In the genomic region with DNA sequence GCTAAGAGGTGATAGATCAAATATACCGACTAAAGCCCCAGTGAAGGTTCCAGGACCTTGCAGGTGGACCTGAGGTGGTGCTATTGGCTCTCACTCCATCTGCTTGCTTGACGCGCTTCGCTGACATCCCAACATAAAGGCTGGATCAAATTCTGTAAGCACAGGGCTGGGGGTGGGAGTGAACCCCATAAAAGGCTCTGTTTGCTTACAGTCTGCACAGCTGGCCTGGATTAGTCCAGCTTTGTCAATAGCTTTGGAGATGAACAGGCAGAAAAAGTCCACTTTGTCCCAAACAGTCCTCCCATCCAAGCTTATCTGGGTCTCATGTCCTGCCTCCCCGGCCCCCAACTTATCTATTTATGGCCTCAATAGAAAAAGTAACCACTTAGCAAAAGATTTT, we compare ENCODE assay signal across 30 mouse cellular contexts.
DNase-seq lines count a peak whose midpoint lies in the region; ATAC-seq and TF ChIP-seq lines count a peak whose summit lies in the region.
"Had no signal": no experiment of that assay in that cellular context is flagged by ENCODE, and none has a peak within 500 bp of the region (broad histone marks: within the 10 kb centered on the region; RNA-seq: fewer than 3 reads in every experiment).

No protein-coding gene starts in this region.

- no peaks in the 10 kb centered on the region for H3K36me3 ChIP-seq in intestine, embryonic 16.5 days (ENCODE audit: control insufficient read depth, insufficient read depth, low read length)
- H3K36me3 ChIP-seq in intestine, postnatal 0 days (ENCODE audit: control insufficient read depth, insufficient read depth), result no peaks in the 10 kb centered on the region
- no peaks in the 10 kb centered on the region for H3K36me3 ChIP-seq in kidney, postnatal 0 days (ENCODE audit: insufficient read depth, low read length)
- H3K36me3 ChIP-seq in stomach, embryonic 16.5 days (ENCODE audit: control insufficient read depth, insufficient read depth, low read length), result no peaks in the 10 kb centered on the region
- no peaks in the 10 kb centered on the region for H3K36me3 ChIP-seq in stomach, postnatal 0 days (ENCODE audit: control insufficient read depth, insufficient read depth, low read length)
- H3K36me3 ChIP-seq: embryonic facial prominence, embryonic 13.5 days; G1E; heart, embryonic 12.5 days; hindbrain, embryonic 13.5 days; limb, embryonic 15.5 days; liver, embryonic 13.5 days; neural tube, embryonic 12.5 days had no signal

- peaks cover 3% of the 10 kb centered on the region; the same call in 1 of the 2 replicates for H3K4me1 ChIP-seq in intestine, embryonic 16.5 days (ENCODE audit: control insufficient read depth, insufficient read depth, low read length)
- H3K4me1 ChIP-seq in intestine, postnatal 0 days (replicated peaks; ENCODE audit: control insufficient read depth, insufficient read depth, low read length), result no peaks in the 10 kb centered on the region; the same call in 1 of the 2 replicates
- no peaks in the 10 kb centered on the region for H3K4me1 ChIP-seq in kidney, postnatal 0 days (replicated peaks; ENCODE audit: insufficient read depth, low read length)
- H3K4me1 ChIP-seq in stomach, embryonic 16.5 days (ENCODE audit: control insufficient read depth, insufficient read depth, low read length), result peaks cover 6% of the 10 kb centered on the region; the same call in 1 of the 2 replicates
- no peaks in the 10 kb centered on the region for H3K4me1 ChIP-seq in stomach, postnatal 0 days (replicated peaks; ENCODE audit: control insufficient read depth, insufficient read depth)
- H3K4me1 ChIP-seq: hindbrain, embryonic 13.5 days; liver, embryonic 13.5 days; neural tube, embryonic 12.5 days had no signal

- no peak overlapping the region for H3K9ac ChIP-seq in intestine, embryonic 16.5 days (ENCODE audit: low read depth, low read length)
- no peak overlapping the region for H3K9ac ChIP-seq in intestine, postnatal 0 days (ENCODE audit: low read depth, low read length)
- no peak overlapping the region for H3K9ac ChIP-seq in kidney, postnatal 0 days (ENCODE audit: low read depth, low read length)
- H3K9ac ChIP-seq in stomach, embryonic 16.5 days (ENCODE audit: low read length), result no peak overlapping the region
- no peak overlapping the region for H3K9ac ChIP-seq in stomach, postnatal 0 days (ENCODE audit: low read length)
- H3K9ac ChIP-seq: embryonic facial prominence, embryonic 13.5 days; heart, embryonic 12.5 days; hindbrain, embryonic 13.5 days; limb, embryonic 15.5 days; liver, embryonic 13.5 days; neural tube, embryonic 12.5 days had no signal

- no peak overlapping the region for H3K4me2 ChIP-seq in intestine, embryonic 16.5 days (ENCODE audit: low read depth, low read length)
- no peak overlapping the region for H3K4me2 ChIP-seq in intestine, postnatal 0 days (replicated peaks; ENCODE audit: low read depth)
- H3K4me2 ChIP-seq in kidney, postnatal 0 days (ENCODE audit: low read length), result no peak overlapping the region
- no peak overlapping the region for H3K4me2 ChIP-seq in stomach, embryonic 16.5 days (ENCODE audit: low read depth, low read length)
- H3K4me2 ChIP-seq in stomach, postnatal 0 days (replicated peaks; ENCODE audit: low read depth), result no peak overlapping the region
- H3K4me2 ChIP-seq: embryonic facial prominence, embryonic 13.5 days; heart, embryonic 12.5 days; hindbrain, embryonic 13.5 days; limb, embryonic 15.5 days; liver, embryonic 13.5 days; neural tube, embryonic 12.5 days had no signal

- H3K27me3 ChIP-seq in intestine, embryonic 16.5 days (replicated peaks; ENCODE audit: control insufficient read depth, insufficient read depth, low read length), result no peaks in the 10 kb centered on the region
- H3K27me3 ChIP-seq in intestine, postnatal 0 days (replicated peaks; ENCODE audit: control insufficient read depth, insufficient read depth, low read length), result no peaks in the 10 kb centered on the region
- H3K27me3 ChIP-seq in kidney, postnatal 0 days (ENCODE audit: insufficient read depth, low read length), result no peaks in the 10 kb centered on the region
- no peaks in the 10 kb centered on the region for H3K27me3 ChIP-seq in stomach, embryonic 16.5 days (ENCODE audit: control insufficient read depth, insufficient read depth, low read length)
- H3K27me3 ChIP-seq in stomach, postnatal 0 days (ENCODE audit: control insufficient read depth, insufficient read depth, low read length), result no peaks in the 10 kb centered on the region
- H3K27me3 ChIP-seq: embryonic facial prominence, embryonic 13.5 days; hindbrain, embryonic 13.5 days; limb, embryonic 15.5 days; liver, embryonic 13.5 days; neural tube, embryonic 12.5 days; Patski had no signal

- H3K4me3 ChIP-seq in intestine, embryonic 16.5 days (ENCODE audit: low read length), result no peak overlapping the region
- H3K4me3 ChIP-seq in intestine, postnatal 0 days (ENCODE audit: low read depth, low read length), result no peak overlapping the region
- H3K4me3 ChIP-seq in kidney, postnatal 0 days (replicated peaks; ENCODE audit: low read depth, low read length), result no peak overlapping the region
- H3K4me3 ChIP-seq in stomach, embryonic 16.5 days (replicated peaks; ENCODE audit: low read length), result no peak overlapping the region
- H3K4me3 ChIP-seq in stomach, postnatal 0 days (ENCODE audit: low read depth, low read length), result no peak overlapping the region
- H3K4me3 ChIP-seq in layer of hippocampus, adult 2 months, result no peak overlapping the region
- H3K4me3 ChIP-seq: embryonic facial prominence, embryonic 13.5 days; erythroblast, embryonic 14.5 days; gastrocnemius, adult 2 months; heart, adult 2 months; heart, embryonic 12.5 days; hindbrain, embryonic 13.5 days; limb, embryonic 15.5 days; liver, embryonic 13.5 days; myocyte; neural tube, embryonic 12.5 days had no signal

- H3K9me3 ChIP-seq in intestine, embryonic 16.5 days (ENCODE audit: control insufficient read depth, low read length), result no peaks in the 10 kb centered on the region
- no peaks in the 10 kb centered on the region for H3K9me3 ChIP-seq in intestine, postnatal 0 days (ENCODE audit: control insufficient read depth)
- H3K9me3 ChIP-seq in kidney, postnatal 0 days (replicated peaks; ENCODE audit: low read length), result no peaks in the 10 kb centered on the region
- H3K9me3 ChIP-seq in stomach, embryonic 16.5 days (replicated peaks; ENCODE audit: control insufficient read depth, low read length), result no peaks in the 10 kb centered on the region
- no peaks in the 10 kb centered on the region for H3K9me3 ChIP-seq in stomach, postnatal 0 days (ENCODE audit: control insufficient read depth, low read length)
- H3K9me3 ChIP-seq: embryonic facial prominence, embryonic 13.5 days; G1E; heart, embryonic 12.5 days; hindbrain, embryonic 13.5 days; limb, embryonic 15.5 days; liver, embryonic 13.5 days; neural tube, embryonic 12.5 days had no signal

- peak; percentile 62 for ATAC-seq in intestine, embryonic 16.5 days
- ATAC-seq in intestine, postnatal 0 days, result no peak; the same call in 1 of the 2 replicates
- ATAC-seq in kidney, postnatal 0 days (replicated peaks; ENCODE audit: low FRiP score, low read depth), result no peak
- ATAC-seq in stomach, embryonic 16.5 days (ENCODE audit: insufficient read depth, low FRiP score), result peak; percentile 61; the same call in 1 of the 2 replicates
- no peak for ATAC-seq in stomach, postnatal 0 days (ENCODE audit: low FRiP score, low TSS enrichment)
- ATAC-seq: forebrain, embryonic 16.5 days; lung, postnatal 0 days; Patski had no signal

- peak; percentile 67 for DNase-seq in kidney, postnatal 0 days (ENCODE audit: low spot score)
- no peak for DNase-seq in kidney, adult 8-10 months
- DNase-seq in stomach, postnatal 0 days (ENCODE audit: low spot score), result no peak
- DNase-seq in layer of hippocampus, adult 2 months (ENCODE audit: low spot score in 2 of 2), result no peak
- DNase-seq: adrenal gland, postnatal 10 days; cerebellum, adult 8-10 months; cerebellum, postnatal 25 days; gastrocnemius, adult 2 months; heart, adult 2 months; heart, postnatal 4 days; layer of hippocampus, adult 9-11 months; liver, embryonic 13.5 days; lung, adult 18-20 months; right cerebral cortex, adult 18-20 months; thymus, postnatal 4 days had no signal

- H3K27ac ChIP-seq in intestine, embryonic 16.5 days (ENCODE audit: low read length), result no peak overlapping the region
- H3K27ac ChIP-seq in intestine, postnatal 0 days (ENCODE audit: low read depth, low read length), result no peak overlapping the region
- no peak overlapping the region for H3K27ac ChIP-seq in kidney, postnatal 0 days
- peak overlapping the region; percentile 33; the same call in 1 of the 2 replicates for H3K27ac ChIP-seq in stomach, embryonic 16.5 days (ENCODE audit: low read length)
- no peak overlapping the region for H3K27ac ChIP-seq in stomach, postnatal 0 days (replicated peaks)
- no peak overlapping the region for H3K27ac ChIP-seq in layer of hippocampus, adult 2 months
- H3K27ac ChIP-seq: embryonic facial prominence, embryonic 13.5 days; gastrocnemius, adult 2 months; heart, adult 2 months; hindbrain, embryonic 13.5 days; limb, embryonic 15.5 days; liver, embryonic 13.5 days; macrophage; neural tube, embryonic 12.5 days had no signal

- no peak for TF ChIP-seq EP300 in stomach, postnatal 0 days (optimal IDR thresholded peaks at IDR 0.05)

- 54% methylated on average over 5 of the region's 5 CpGs for WGBS in intestine, embryonic 16.5 days
- 41% methylated on average over 5 of the region's 5 CpGs for WGBS in intestine, postnatal 0 days
- 34% methylated on average over 5 of the region's 5 CpGs for WGBS in kidney, postnatal 0 days
- WGBS in stomach, embryonic 16.5 days, result 41% methylated on average over 5 of the region's 5 CpGs
- 36% methylated on average over 5 of the region's 5 CpGs for WGBS in stomach, postnatal 0 days

- TF ChIP-seq CTCF in intestine, postnatal 0 days (IDR thresholded peaks at IDR 0.05; ENCODE audit: low read depth), result no peak
- TF ChIP-seq CTCF in kidney, postnatal 0 days (IDR thresholded peaks at IDR 0.05; ENCODE audit: low read depth), result no peak
- TF ChIP-seq CTCF in stomach, postnatal 0 days (IDR thresholded peaks at IDR 0.05; ENCODE audit: low read depth), result no peak
- TF ChIP-seq CTCF in layer of hippocampus, adult 2 months (conservative IDR thresholded peaks at IDR 0.05), result no peak

Comparison
In these comparisons a context has a peak if more than half of its experiments do, and no peak if none do; other contexts are left out.
1. ATAC-seq: peak in intestine, embryonic 16.5 days (single experiment) and stomach, embryonic 16.5 days (single experiment); none in intestine, postnatal 0 days (single experiment), kidney, postnatal 0 days (single experiment) and stomach, postnatal 0 days (single experiment).